Mouse (Mus musculus) neural tube, embryonic 10.5 days (tissue): Measurements from ENCODE around the gene Nufip1.
A peak's percentile ranks its signal among the peaks of the same experiment; 100 is the strongest.

ENCODE experiments used
- DNase-seq: peaks from one replicate; pipeline ENCODE4 v3.0.0-alpha.2; 2017; ENCODE audit warnings: low spot score; ENCODE audit errors: extremely low spot score

Gene Nufip1

DNA sequence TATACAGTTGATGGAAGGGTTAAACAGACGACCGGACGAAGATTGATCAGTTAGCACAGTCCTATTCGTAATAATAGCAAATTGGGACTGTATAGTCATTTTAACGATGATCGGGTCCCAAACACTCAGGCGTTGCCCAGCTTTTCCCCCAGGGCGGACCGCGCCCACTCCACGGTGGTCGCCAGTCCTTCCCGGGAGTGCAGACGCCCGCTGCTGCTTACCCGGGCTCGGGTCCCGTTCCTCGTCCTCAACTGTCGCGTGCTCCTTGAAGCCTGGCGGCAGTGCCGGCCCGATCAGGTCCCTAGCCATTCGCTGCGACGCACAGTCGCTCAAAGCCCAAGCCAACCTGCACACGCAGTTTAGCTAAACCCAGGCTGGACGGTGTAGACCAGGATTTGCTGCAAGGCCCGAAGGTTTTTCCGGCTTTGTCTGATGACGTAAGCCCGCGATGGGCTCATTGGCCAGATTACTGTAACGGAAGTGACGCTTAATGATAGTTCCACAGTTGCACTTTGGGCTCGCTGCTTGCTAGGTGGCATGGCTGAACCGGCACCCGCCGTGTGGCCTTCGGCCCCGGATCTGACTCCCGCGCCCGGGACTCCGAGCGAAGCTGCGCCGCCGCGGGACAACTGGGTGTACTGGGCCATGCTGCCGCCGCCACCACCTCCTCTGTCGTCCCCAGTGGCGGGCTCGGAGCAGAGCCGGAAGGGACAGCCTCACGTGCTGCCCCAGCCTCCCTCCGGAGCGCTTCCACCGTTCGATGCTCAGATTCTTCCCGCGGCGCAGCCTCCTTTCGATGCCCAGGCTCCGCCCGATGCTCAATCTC is at the start of gene Nufip1, which contains the start of gene Gpalpp1:
Gene Nufip1, plus strand, starts transcription at position 496 of the 826 bp plus-strand sequence.
Gene Gpalpp1, minus strand, starts transcription at position 365 of the 826 bp plus-strand sequence.
- peak; percentile 93 for DNase-seq

DNA sequence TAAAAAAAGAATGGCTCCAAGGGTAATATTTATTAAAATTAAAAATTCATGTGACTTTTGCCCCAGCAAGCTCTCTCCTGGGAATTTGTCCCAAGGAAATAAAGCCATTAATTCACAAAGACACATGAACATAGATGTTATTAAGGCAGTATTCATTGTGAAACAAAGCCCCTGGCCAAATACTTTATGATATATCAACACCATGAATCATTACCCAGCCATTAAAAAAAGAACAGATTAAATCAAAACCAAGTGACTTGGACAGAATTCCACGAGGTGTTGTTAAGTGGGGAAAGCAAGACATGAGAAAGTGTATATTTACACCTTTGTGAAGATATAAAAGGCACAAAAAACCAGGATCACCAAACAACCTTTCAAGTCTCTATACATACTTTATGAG is 43.5 kb upstream of the Nufip1 start:
- no peak for DNase-seq

DNA sequence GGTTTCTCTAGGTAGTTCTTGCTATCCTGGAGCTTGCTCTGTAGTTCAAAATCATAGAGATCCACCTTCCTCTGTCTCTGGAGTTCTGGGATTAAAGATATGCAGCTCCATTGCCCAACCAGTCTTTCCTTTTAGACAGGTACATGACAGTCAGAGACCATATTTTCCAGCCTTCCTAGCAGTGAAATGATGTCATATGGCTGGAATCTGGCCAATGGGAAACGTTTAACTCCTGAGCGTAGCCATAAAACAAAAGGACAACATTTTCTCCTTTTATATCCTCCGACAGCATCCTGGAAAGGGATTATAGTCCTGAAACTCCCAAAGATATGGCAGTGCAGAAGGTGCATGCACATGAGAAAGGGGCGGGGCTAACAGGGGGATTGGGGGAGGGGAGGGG is 42.4 kb upstream of the Nufip1 start:
- no peak for DNase-seq

DNA sequence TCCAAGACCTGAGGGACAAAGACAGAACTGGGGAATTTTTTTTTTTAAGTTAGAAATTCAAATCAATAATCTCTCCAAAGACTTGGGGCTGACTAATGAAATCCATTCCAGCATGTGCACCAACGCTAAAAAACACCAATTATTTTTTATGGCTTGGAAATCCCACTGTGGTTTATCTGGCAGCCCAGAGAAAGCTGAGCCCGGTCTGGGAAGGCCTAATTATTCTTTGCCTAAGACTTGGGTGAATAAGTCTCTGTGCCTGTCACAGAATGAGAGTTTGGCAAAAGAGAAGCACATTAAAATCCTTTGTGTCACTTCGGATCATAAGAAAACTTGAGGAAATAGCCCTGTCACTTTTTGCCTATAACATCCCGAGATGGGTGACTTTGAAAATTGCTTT is 41.4 kb upstream of the Nufip1 start:
- DNase-seq, result no peak

DNA sequence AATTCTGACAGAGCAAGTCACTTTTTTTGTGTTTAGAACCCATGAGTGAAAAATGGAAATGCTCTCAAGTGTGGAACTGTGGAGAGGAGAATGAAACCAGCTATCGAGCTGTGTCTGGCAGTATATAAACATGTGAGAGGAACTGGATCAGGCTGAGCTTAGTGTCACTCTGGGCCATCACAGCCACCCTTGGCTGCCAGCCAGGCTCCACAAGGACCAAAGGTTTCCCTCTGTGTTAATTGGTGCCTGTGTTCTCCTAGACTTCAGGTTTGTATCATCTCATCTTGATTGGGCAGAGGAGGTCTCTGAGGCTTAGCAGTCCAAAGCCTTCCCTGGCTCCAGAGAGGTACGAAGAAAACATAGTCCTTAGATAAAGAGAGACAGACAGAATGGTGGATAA is 38.1 kb upstream of the Nufip1 start:
- DNase-seq, result no peak

DNA sequence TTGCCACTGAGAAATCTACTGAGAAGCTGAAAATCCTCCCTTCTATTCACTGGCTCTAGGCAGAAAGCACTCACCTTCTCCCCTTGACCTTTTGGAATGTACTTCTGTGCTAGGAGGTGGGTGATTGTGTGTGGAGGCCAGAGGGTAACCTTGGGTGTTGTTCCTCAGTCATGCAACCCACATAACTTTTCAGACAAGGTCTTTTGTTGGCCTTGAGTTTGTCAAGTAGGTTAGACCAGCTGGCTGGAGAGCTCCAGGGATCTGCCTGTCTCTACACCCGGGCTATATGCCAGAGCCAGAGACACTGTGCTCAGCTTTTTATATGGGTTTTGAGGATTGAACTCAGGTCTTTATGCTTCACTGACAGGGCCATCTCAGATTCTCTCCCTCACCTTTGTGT is 36.5 kb upstream of the Nufip1 start:
- no peak for DNase-seq

DNA sequence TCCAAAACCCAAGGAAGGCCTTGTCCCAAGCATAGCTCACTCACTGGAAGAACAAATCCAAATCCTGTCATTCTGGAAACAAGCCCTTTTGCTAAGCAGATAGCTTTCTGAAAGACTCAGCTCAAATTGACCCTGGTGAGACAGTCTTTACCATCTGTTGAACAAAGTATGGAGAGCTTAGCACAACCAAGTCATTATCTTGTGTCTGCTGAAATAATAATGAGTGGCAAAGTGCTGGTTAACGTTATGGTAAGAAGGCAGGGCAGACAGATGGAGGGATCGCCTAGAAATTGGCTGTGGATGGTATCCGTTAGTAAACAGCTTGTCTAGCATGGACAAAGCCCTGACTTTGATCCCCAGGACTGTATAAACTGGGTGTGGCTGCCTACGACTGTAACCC is 35.0 kb upstream of the Nufip1 start:
- DNase-seq, result no peak

DNA sequence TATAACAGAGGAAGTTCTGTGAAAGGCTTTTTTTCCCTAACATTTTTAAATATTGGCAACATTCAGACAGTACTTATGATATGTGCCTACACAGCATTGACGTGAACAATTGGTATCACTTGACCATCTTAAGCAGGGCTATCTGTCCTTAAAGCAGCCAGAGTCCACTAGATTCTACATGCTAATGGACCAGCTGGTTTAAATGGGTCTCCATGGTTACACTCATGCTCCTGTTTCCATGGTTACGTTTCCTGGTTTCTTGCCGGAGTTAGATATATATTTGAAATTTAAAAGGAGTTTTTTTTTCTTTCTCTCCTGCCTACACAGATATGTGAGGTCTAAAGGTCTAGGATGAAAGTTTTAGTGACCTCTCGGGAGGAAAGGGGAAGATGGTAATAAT is 34.1 kb upstream of the Nufip1 start:
- DNase-seq, result no peak

DNA sequence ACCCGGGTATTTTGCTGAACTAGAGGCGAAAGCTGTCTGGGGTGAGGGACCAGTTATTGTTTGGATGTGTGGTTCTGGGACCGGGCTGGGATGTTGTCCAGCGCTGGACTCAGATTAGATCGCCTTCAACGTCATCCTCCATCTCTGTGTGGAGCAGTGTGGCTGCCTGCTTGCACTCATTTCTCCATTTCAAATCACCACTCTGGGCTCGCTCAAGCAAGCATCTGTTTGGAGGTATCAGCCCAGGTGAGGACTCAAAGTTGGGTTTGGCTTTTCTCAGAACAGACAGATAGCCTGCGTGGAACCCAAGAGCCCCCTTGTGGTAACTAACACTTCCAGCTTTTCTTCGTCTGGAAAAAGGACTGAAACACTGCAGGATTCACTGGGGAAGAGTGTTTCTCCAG is 33.6 kb upstream of the Nufip1 start:
- DNase-seq, result peak; percentile 29

DNA sequence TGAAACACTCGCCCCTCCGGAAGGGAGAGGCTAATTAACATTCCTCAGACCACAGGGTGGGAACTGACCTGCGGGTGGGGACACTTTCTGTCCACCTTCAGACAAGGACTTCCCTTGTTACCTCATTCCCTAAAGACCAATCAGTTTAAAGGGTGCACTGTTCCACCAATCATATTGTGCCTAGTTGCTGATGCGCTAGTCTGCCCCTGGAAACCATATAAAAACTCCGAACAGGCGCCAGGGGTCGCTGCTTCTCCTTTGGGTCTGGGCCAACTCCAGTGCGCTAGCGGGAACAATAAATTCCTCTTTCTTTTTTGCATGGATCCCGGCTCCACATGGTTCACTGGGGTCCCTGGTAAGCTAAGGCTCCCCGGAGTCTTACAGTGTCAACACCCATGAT is 29.2 kb upstream of the Nufip1 start:
- DNase-seq, result no peak

DNA sequence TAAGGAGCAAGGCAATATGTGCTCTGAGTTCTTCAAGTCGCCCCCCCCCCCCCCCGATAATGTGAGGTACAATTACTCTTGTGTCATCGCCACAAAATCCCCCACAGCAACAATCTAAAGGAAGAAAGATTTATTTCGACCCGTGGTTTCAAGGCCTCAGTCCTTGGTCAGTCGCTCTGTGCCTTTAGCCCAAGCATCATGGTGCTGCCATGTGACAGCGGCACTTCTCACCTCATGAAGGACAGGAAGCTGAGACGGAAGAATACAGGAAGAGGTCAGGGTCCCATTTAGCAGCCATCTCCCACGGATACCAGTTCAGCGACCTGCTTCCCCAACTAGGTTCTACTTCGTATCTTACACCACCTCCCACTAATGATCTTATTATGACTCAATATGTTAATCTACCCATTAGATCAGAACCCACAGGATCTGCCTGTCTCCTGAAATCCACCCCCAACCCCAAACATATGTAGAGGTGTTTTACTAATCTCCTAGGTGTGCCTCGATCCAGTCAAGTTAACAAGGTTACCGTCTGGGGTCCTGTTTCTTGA is 28.5 kb upstream of the Nufip1 start:
- no peak for DNase-seq

DNA sequence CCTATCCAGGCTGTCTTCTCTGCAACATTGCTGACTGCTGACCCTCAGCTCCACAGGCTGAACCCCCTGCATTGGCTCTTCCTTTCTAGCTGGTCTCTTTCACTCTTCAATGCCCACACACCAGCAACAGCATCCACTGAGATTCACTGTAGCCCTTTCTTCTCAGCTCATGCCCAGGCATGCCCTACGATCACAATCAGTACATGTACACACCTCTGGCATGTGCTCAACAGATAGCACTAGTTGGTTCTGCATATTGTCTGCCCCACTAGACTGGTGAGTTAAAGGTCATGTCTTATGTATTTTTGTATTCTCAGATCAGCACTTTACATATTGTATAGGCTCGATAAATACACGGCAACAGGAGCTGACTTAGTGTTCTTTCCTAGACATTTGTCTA is 26.5 kb upstream of the Nufip1 start:
- DNase-seq, result no peak

DNA sequence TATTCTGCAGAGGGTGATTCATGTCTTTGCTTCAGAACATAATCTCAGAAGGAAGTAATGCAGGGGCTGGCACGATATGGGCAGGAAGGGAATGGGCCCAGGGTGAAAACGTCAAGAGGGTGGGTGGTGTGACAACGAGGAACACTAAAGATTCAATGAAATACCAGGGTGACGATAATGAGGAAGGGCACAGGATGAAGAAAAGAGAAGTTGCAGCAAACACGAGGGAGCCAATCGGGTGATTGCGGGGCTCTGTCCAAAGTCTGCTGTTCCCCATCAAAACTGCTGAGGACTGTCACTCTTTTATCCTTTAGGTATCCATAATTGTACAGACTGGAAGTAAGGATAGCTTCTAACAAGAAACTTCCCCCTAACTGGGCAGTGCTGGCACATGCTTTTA is 13.4 kb upstream of the Nufip1 start:
- DNase-seq, result no peak

DNA sequence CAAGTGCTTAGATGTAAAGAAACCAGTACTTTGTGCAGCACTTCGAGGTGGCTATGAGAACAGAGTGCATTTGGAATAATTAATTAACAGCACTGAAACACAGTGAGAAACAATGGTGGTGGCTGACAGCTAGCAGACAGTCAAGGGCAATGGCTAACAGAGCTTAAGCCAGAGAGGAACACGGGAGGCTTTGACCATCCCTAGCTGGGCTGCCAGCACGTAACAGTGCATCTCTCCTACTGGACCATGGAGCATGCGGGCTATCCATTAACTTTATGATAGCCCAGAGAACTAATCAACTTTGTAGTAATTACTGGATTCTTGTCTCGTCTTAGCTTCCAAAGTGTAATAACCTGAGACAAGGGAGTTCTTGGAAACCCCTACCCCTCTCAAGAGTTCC is 12.9 kb upstream of the Nufip1 start:
- DNase-seq, result no peak

DNA sequence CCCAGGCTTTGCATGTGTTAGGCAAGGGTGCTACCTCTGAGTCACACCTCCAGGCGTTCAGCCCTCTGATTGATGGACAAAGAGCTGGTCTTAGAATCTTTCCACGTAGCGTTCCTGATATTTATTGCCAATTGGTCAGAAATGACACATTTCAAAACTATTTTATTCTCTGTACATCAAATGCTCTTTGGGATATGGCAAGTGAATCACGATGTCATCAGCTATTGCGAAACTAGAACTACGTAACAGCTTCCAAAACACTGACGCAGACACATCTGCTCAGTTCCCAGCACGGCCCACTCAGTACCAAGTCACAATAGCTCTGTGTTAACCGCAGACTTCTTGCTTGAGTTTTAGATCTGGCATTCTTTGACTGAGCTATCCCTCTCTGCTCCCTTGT is 11.1 kb upstream of the Nufip1 start:
- DNase-seq, result no peak

DNA sequence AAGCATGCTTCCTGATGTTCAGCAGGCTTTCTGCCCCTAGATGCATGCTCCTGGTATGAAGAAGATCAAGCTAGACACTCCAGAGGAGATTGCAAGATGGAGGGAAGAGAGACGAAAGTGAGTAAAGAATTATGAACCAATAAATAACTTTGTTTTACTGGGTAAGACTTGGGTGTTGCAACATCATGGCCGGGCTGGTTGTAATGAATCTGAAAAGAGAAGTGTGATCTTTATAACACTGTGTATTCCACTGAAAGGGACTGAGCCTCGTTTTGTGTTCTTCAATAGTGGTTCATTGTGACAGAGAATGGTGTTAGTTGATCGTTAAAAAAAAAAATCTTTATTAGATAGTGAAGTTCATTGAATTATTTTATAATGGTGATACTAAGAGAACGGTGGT is 5.1 kb downstream of the Nufip1 start:
- DNase-seq, result no peak

DNA sequence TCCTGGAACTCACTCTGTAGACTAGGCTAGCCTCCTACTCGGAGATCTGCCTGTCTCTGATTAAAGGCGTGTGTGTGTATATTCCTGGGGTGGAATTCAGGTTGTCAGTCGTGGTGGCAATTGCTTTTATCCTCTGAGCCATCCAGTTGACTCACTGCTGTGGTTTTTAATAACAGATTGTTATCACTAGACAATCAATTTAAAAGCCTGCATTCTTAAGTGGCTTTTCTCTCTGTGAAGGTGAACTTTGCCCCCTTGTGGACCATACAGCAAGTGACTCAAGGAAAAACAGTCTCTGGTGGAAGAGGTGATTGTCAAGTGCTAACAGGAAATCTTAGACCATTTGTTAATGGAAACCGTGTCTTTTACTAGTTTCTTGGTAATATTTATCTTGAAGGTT is 8.3 kb downstream of the Nufip1 start:
- DNase-seq, result no peak

DNA sequence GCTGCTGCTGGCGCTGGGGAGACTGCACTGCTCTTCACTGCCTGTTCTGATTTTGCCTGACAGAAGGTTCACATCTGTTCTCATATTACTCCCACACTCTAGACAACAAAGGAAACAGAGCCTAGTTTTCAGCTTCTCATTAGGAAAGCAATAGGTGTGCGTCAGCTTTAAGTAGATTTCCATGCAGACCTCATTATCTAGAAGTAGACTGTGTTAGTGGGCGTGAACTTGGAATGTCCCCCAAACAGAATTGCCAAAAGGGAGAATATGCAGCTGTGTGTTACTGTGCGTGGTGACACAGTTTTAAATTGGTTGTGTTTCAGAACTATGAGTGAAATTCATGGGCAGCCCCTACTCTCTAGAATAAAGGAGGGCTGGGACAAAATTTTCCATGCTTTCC is 9.8 kb downstream of the Nufip1 start:
- no peak for DNase-seq

DNA sequence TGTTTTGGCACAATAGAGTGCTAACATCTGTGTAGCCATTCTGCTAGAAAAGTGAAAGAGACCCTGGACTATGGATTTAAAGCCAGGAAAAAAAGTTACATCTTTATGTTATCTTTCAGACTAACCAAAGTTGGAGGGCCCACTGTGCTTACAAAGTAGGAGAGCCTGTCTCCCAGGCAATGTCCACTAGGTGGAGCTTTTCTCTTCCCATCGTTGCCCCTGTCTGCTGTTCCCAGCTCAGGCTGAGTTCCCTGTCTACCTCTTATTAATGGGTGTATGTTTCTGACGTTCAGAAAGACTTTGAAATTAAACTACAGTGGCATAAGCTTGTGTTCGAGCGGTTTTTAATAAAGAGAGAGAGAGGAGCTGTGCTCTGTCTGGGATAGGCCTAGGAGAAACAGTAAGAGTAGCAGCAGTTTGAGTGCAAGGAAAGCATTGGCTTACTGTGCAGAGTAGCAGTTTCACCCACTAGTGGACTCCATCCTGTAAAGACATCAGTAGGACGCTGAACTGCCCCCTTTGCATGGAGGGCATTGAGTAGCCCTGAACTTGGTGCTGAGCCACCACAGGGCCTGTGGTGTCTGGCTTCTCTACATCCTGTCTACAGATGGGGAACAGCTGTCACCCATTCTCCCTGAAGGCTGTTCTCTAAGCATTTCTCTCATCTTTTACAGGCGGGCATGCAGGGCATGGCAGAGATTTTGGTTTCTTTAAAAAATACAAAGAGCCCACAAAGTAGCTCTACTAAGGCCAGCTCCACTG is 11.4 kb downstream of the Nufip1 start:
- peak; percentile 33 for DNase-seq

DNA sequence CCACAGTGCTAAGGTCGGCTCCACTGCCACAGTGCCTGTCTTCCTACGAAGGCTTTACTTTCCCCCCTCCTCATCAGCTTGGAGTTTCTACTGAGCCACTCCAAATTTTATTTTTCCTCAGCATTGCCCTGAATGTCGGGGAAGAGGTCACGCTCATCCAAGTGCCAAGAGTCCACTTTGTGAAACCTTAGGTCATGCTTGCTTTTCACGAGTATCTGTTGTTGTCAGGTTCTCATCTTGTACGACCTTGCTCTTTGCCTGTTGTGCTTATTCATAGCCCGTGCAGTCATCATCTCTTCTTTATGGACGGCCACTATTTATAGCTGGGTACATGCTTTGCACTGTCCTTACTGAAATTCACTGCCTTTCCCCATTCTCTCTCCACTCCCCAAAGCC is 12.0 kb downstream of the Nufip1 start:
- no peak for DNase-seq

DNA sequence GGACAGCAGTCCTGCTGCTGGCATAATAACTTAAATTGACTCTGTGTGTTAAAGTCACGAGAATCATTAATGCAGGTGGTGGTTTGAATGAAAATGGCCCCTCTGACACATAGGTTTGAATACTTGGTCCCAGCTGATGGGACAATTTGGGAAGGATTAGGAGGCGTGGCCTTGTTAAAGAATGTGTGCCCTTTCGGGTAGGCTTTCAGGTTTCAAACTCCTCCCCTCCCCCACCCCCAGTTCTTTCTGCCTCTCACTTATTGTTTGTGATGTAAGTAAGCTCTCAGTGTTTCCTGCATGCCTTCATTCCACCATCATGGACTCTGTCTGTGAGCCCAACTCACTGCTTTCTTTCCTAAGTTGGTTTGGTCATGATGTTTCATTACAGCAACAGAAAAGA is 16.6 kb downstream of the Nufip1 start:
- no peak for DNase-seq

DNA sequence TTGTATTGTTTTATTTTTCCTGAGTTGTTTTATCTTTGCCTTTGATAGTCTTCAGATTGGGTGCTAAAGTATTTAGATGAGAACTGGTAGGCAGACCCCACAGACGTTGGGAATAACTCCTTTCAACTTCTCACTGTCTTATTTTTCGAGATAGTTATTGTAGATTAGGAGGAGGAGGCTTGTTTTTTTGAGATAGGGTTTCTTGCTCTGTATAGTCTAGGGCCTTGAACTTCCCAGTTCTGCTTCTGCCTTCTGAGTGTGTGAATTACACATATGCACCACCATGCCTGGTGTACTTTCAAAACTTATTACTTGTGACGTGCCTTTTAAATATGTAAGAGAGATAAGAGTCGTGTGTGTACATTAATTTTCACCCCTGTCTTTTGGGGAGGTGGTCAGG is 17.5 kb downstream of the Nufip1 start:
- DNase-seq, result no peak

DNA sequence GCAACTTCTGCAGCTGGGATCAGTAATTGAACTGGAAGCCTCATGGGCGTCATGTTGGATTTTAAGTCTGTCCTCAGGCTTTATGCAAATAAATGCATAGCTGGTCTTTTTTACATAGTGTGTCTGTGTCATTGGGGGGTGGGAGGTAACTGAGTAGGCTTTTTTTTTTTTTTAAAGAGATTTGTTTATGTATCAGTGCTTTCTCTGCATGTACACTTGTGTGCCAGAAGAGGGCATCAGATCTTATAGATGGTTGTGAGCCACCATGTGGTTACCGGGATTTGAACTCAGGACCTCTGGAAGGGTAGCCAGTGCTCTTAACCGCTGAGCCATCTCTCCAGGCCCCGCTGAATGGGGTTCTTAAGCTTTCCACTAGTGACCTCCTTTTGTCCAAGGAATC is 24.3 kb downstream of the Nufip1 start:
- no peak for DNase-seq
